Mouse (Mus musculus) megakaryocyte, embryonic 14.5 days (primary cell): Measurements from ENCODE around the gene Lurap1l. TPM values are rescaled to one million over a fixed set of nuclear protein-coding genes. Genes with fewer than 3 reads are reported as not detected.

Experiments
- H3K27me3 ChIP-seq: replicated peaks from 2 replicates; pipeline ENCODE3; 2012; ENCODE audit warnings: inconsistent platforms
- H3K36me3 ChIP-seq: replicated peaks from 2 replicates; pipeline ENCODE3; 2012; ENCODE audit warnings: low read length, inconsistent platforms, mixed read lengths
- H3K4me1 ChIP-seq: 2 replicates; pipeline ENCODE4 v1.6.1; 2012; ENCODE audit warnings: inconsistent platforms
- H3K4me3 ChIP-seq: replicated peaks from 2 replicates; pipeline ENCODE3; 2012; ENCODE audit warnings: moderate library complexity, mild to moderate bottlenecking, inconsistent platforms
- H3K9me3 ChIP-seq: 2 replicates; pipeline ENCODE4 v1.6.1; 2012; ENCODE audit warnings: inconsistent platforms
- FLI1 ChIP-seq: IDR thresholded peaks from 2 replicates; pipeline ENCODE4 v1.6.1; 2012; ENCODE audit warnings: low read length, inconsistent platforms, mixed read lengths
- GATA1 ChIP-seq: IDR thresholded peaks from 3 replicates; pipeline ENCODE4 v1.6.1; 2012; ENCODE audit warnings: mixed read lengths, low read length, inconsistent platforms, borderline replicate concordance
- polyA plus RNA-seq: library from polyadenylated mRNA; stranded (reverse); fragments of >175 nt; gene quantifications from 2 replicates; pipeline ENCODE4 v1.2.3, GENCODE M21; 2012; ENCODE audit warnings: low replicate concordance; ENCODE audit not compliant: insufficient read depth

Lurap1l gene
- polyA plus RNA-seq, 1 experiment, result not detected

DNA sequence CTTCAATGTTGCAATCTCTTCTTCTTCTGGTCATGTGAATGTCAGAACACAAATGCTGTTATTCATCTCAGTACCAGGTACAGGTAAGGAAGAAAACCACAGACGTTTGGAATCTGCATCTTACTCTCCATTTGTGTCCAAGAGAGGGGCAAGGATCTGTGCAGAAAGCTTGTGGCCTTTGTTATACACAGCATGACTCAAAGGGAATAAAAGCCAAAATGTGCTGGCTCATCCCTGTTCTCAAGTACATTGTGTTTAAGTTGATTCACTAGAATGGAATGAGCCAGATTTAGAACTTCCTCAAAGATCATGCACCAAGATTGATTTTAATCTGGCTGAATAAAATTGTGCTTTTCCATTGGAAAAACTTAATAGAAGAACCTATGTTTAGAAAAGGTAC, 61.4 kb downstream of the Lurap1l start:
- Histone ChIP-seq H3K4me1 (no peaks in the 10 kb centered on the region), H3K9me3 (peaks cover 10% of the 10 kb centered on the region; the same call in 1 of the 2 replicates), H3K27me3 (no peaks in the 10 kb centered on the region), H3K4me3 (no peak overlapping the region), H3K36me3 (no peaks in the 10 kb centered on the region)
- TF ChIP-seq FLI1 (no peak), GATA1 (no peak)

GRCm38 (mm10) chr4:80973896-80974295, 63.5 kb downstream of the Lurap1l start:
- Histone ChIP-seq H3K4me3 (no peak overlapping the region), H3K9me3 (0 out of 2 replicates have a peak, but pooled peaks cover 4% of the 10 kb centered on the region), H3K36me3 (no peaks in the 10 kb centered on the region), H3K4me1 (no peaks in the 10 kb centered on the region), H3K27me3 (no peaks in the 10 kb centered on the region)
- TF ChIP-seq GATA1 (no peak), FLI1 (no peak)

DNA sequence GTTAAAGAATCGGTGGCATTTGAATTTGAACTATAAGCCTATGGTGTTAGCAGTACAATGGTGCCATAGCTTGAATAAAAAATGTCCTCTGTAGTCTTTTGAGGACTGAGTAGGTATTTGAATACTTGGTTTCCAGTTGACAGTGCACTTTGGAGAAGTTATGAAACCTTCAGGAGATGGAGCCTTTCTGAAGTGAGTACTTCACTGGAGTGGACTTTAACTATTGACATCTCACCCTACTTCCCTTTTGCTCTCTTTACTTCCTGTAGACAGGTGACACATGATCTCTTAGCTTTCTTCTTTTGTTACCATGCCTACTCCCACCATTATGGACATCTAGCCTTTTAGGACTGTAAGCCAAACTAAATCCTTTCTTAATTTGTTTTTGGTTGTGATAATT, 80.4 kb downstream of the Lurap1l start:
- TF ChIP-seq GATA1, result no peak
- TF ChIP-seq FLI1, result no peak
- no peak overlapping the region for H3K4me3 ChIP-seq
- no peaks in the 10 kb centered on the region; the same call in 1 of the 2 replicates for H3K9me3 ChIP-seq
- H3K27me3 ChIP-seq, result no peaks in the 10 kb centered on the region
- H3K36me3 ChIP-seq, result no peaks in the 10 kb centered on the region
- no peaks in the 10 kb centered on the region for H3K4me1 ChIP-seq

DNA sequence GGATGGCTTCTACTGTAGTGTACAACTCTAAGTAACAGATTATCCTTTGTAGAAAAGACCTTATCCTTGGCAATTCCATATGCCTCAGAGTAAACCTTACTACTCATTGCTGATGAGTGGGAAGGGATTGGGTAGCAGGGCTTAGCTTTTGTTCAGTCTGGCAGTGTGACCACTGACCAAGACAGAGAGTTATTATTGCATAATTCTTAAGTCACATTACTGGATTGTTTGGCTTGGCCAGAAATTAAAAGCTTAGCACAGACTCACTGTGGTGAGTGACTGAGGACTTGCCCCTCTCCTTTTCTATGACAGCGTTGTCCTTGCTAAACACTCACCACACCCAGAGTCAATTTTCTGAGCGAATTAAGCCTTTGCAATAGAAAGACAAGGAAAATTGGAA, 93.1 kb downstream of the Lurap1l start:
- Histone ChIP-seq H3K4me3 (no peak overlapping the region), H3K36me3 (no peaks in the 10 kb centered on the region), H3K9me3 (peaks cover 12% of the 10 kb centered on the region), H3K27me3 (no peaks in the 10 kb centered on the region), H3K4me1 (no peaks in the 10 kb centered on the region)
- TF ChIP-seq FLI1 (no peak), GATA1 (no peak)

Other genes starting within 250 kb of the Lurap1l start
- not detected in 2 replicates for gene Tyrp1, start 76.5 kb upstream of the Lurap1l start, polyA plus RNA-seq